10 mouse cellular contexts compared by ENCODE assay signal in genomic region chr2:35195626-35196544, GRCm38 (mm10). TPM values are rescaled to one million over a fixed set of nuclear protein-coding genes. Genes with fewer than 3 reads are reported as not detected.
A peak's percentile ranks its signal among the peaks of the same experiment; 100 is the strongest.
DNase-seq lines count a peak whose midpoint lies in the region; ATAC-seq and TF ChIP-seq lines count a peak whose summit lies in the region.
"Had no signal": no experiment of that assay in that cellular context is flagged by ENCODE, and none has a peak within 500 bp of the region (broad histone marks: within the 10 kb centered on the region; RNA-seq: fewer than 3 reads in every experiment).

No protein-coding gene starts in this region.

- H3K36me3 ChIP-seq in kidney, adult 2 months (ENCODE audit: control insufficient read depth, insufficient read depth, low read length) = no peaks in the 10 kb centered on the region; the same call in 1 of the 2 replicates
- H3K36me3 ChIP-seq in G1E (replicated peaks) (peaks cover 30% of the 10 kb centered on the region), macrophage (ENCODE audit: inconsistent target) (peaks cover 12% of the 10 kb centered on the region; the same call in 1 of the 2 replicates)
- H3K36me3 ChIP-seq in intestine, embryonic 15.5 days = no peaks in the 10 kb centered on the region
- no peaks in the 10 kb centered on the region for H3K36me3 ChIP-seq in midbrain, embryonic 11.5 days (ENCODE audit: control insufficient read depth, insufficient read depth, low read length)

- peak overlapping the region; percentile 45 for H3K27ac ChIP-seq in kidney, adult 2 months (ENCODE audit: insufficient read depth, low read depth, low read length)
- H3K27ac ChIP-seq in intestine, embryonic 15.5 days = no peak overlapping the region
- peak overlapping the region; percentile 72 for H3K27ac ChIP-seq in macrophage
- no peak overlapping the region for H3K27ac ChIP-seq in midbrain, embryonic 11.5 days (ENCODE audit: low read depth, low read length)
- H3K27ac ChIP-seq: forebrain, embryonic 12.5 days had no signal

- no peak overlapping the region for H3K4me3 ChIP-seq in kidney, adult 2 months (ENCODE audit: insufficient read depth, low read depth, low read length)
- H3K4me3 ChIP-seq in G1E (ENCODE audit: low read depth, low read length) (peak overlapping the region; percentile 30; the same call in 1 of the 2 replicates), macrophage (ENCODE audit: inconsistent target) (no peak overlapping the region)
- H3K4me3 ChIP-seq in intestine, embryonic 15.5 days (replicated peaks) = no peak overlapping the region
- H3K4me3 ChIP-seq in midbrain, embryonic 11.5 days (ENCODE audit: low read depth, low read length) = no peak overlapping the region
- H3K4me3 ChIP-seq: forebrain, embryonic 12.5 days had no signal

- peaks cover 85% of the 10 kb centered on the region for H3K79me2 ChIP-seq in macrophage (ENCODE audit: inconsistent target)

- peaks cover 25% of the 10 kb centered on the region; the same call in 1 of the 2 replicates for H3K4me1 ChIP-seq in kidney, adult 2 months (ENCODE audit: control insufficient read depth, insufficient read depth, low read length)
- H3K4me1 ChIP-seq in G1E (ENCODE audit: insufficient read depth, low read depth, low read length) = peaks cover 42% of the 10 kb centered on the region
- peaks cover 10% of the 10 kb centered on the region; the same call in 1 of the 2 replicates for H3K4me1 ChIP-seq in intestine, embryonic 15.5 days (replicated peaks)
- H3K4me1 ChIP-seq in midbrain, embryonic 11.5 days (ENCODE audit: control insufficient read depth, insufficient read depth, low read length) = peaks cover 10% of the 10 kb centered on the region

- ATAC-seq in G1E (ENCODE audit: extremely low read depth, insufficient number of reproducible peaks, low FRiP score, poor library complexity, severe bottlenecking) = peak; percentile 30; the same call in 1 of the 2 replicates
- no peak for ATAC-seq in intestine, embryonic 15.5 days
- ATAC-seq in midbrain, embryonic 11.5 days (ENCODE audit: low FRiP score) = no peak
- ATAC-seq: activated CD4-positive, CD25-positive, alpha-beta regulatory T cell, adult 4 months had no signal

- no peaks in the 10 kb centered on the region for H3K9me3 ChIP-seq in G1E (replicated peaks)
- H3K9me3 ChIP-seq in intestine, embryonic 15.5 days = no peaks in the 10 kb centered on the region
- H3K9me3 ChIP-seq in midbrain, embryonic 11.5 days (ENCODE audit: control insufficient read depth, low read length) = no peaks in the 10 kb centered on the region
- H3K9me3 ChIP-seq: forebrain, embryonic 12.5 days had no signal

- H3K4me2 ChIP-seq in intestine, embryonic 15.5 days (replicated peaks) = 0 out of 2 replicates have a peak overlapping the region, but pooled peaks have one; percentile 27
- no peak overlapping the region for H3K4me2 ChIP-seq in midbrain, embryonic 11.5 days
- H3K4me2 ChIP-seq: forebrain, embryonic 12.5 days had no signal

- WGBS in kidney, adult 2 months = 34% methylated on average over 6 of the region's 6 CpGs
- 66% methylated on average over 6 of the region's 6 CpGs for whole genome bisulfite sequencing in intestine, embryonic 15.5 days
- WGBS in macrophage (ENCODE audit: missing documents) = 4% methylated on average over 5 of the region's 6 CpGs
- WGBS in midbrain, embryonic 11.5 days = 86% methylated on average over 6 of the region's 6 CpGs

- H3K9ac ChIP-seq in intestine, embryonic 15.5 days = no peak overlapping the region
- no peak overlapping the region for H3K9ac ChIP-seq in midbrain, embryonic 11.5 days (ENCODE audit: low read length)
- H3K9ac ChIP-seq: forebrain, embryonic 12.5 days had no signal

- H3K27me3 ChIP-seq in kidney, adult 2 months (replicated peaks; ENCODE audit: control insufficient read depth, insufficient read depth, low read length) = no peaks in the 10 kb centered on the region
- H3K27me3 ChIP-seq in G1E (ENCODE audit: insufficient read depth, low read length) = no peaks in the 10 kb centered on the region
- H3K27me3 ChIP-seq in intestine, embryonic 15.5 days (replicated peaks) = no peaks in the 10 kb centered on the region
- no peaks in the 10 kb centered on the region for H3K27me3 ChIP-seq in midbrain, embryonic 11.5 days (ENCODE audit: control insufficient read depth, insufficient read depth, low read length)
- H3K27me3 ChIP-seq: forebrain, embryonic 12.5 days had no signal

- intact Hi-C loops in left cerebral cortex, postnatal 14 days (cut with DNase I) = no loop called here

- no peak for TF ChIP-seq POLR2A in kidney, adult 2 months (IDR thresholded peaks at IDR 0.05; ENCODE audit: low read depth, low read length)

- peak; percentile 86 for DNase-seq in kidney, adult 2 months
- DNase-seq in kidney, adult 18-20 months = no peak
- DNase-seq in G1E (ENCODE audit: low spot score) = peak; percentile 45
- no peak for DNase-seq in urinary bladder, adult 2 months (ENCODE audit: low spot score)
- DNase-seq in midbrain, embryonic 11.5 days (ENCODE audit: low spot score, missing footprints) = no peak
- DNase-seq in left cerebral cortex, postnatal 14 days (ENCODE audit: low spot score in 2 of 2) = no peak

- no peak for TF ChIP-seq CTCF in kidney, adult 2 months (conservative IDR thresholded peaks at IDR 0.05; ENCODE audit: insufficient read depth, insufficient read length, low read depth, low read length)
- TF ChIP-seq CTCF in G1E (IDR thresholded peaks at IDR 0.05; ENCODE audit: low read depth, low read length) = no peak

RNA-seq across cellular contexts. Expression of gene Rab14, which starts 5.0 kb away (rescaled TPM):
- 149 and 170 TPM in 2 replicates for polyA plus RNA-seq in kidney, adult 2 months (2012; rRNA removed)
- total RNA-seq in G1E (2014; fragmentation: Nextera tagmentation) (186 and 192 TPM in 2 replicates), G1E (2017) (121 and 127 TPM in 2 replicates)
- polyA plus RNA-seq in G1E (2012) (1,231 and 1,479 TPM in 2 replicates), macrophage (2018) (185 to 231 TPM (median 186 TPM) in 3 replicates)
- polyA plus RNA-seq in intestine, embryonic 15.5 days (2015; fragmentation: Nextera tagmentation; extraction: Ambion mirVana) = 292 and 338 TPM in 2 replicates
- 100 to 1,000 TPM; 243 to 608 (median 477) TPM for total RNA-seq in macrophage (2018; cell fraction: chromatin; rRNA removed)
- 100 to 1,000 TPM; 166 to 246 (median 212) TPM for total RNA-seq in macrophage (2018; cell fraction: cytosol; rRNA removed)
- 100 to 1,000 TPM; 214 to 458 (median 297) TPM for total RNA-seq in macrophage (2018; cell fraction: nucleus; rRNA removed)
- 132 and 145 TPM in 2 replicates for polyA plus RNA-seq in urinary bladder, adult 2 months (2012; rRNA removed)
- 283 and 293 TPM in 2 replicates for polyA plus RNA-seq in midbrain, embryonic 11.5 days (2014; fragmentation: Nextera tagmentation; extraction: Ambion mirVana)
- 100 to 1,000 TPM; 229 to 234 TPM for total RNA-seq in left cerebral cortex, postnatal 14 days (2021)

Comparison
In these comparisons a context has a peak if more than half of its experiments do, and no peak if none do; other contexts are left out.
1. DNase-seq: peak in kidney, adult 2 months (single experiment) and G1E (single experiment); none in kidney, adult 18-20 months (single experiment), urinary bladder, adult 2 months (single experiment), midbrain, embryonic 11.5 days (single experiment) and left cerebral cortex, postnatal 14 days (0 of 2).
2. H3K27ac ChIP-seq: peak in kidney, adult 2 months (single experiment) and macrophage (single experiment); none in intestine, embryonic 15.5 days (single experiment) and midbrain, embryonic 11.5 days (single experiment).